Mouse (Mus musculus) midbrain, embryonic 12.5 days (tissue): ENCODE measurements around the gene Lgmn. TPM values are rescaled to one million over a fixed set of nuclear protein-coding genes. Genes with fewer than 3 reads are reported as not detected.
A peak's percentile ranks its signal among the peaks of the same experiment; 100 is the strongest.

Source experiments
- ATAC-seq: fragments of 200-750 bp; cut with Nextera tagmentation; 2 replicates; pipeline ENCODE4 v1.8.0; 2017; ENCODE audit warnings: low read depth, moderate TSS enrichment, moderate library complexity; ENCODE audit not compliant: low FRiP score
- H3K27ac ChIP-seq: fragments of 300-500 bp; sonication (generic); replicated peaks from 2 replicates; pipeline ENCODE4 v1.5.1; 2016; ENCODE audit warnings: mild to moderate bottlenecking
- H3K27me3 ChIP-seq: fragments of 300-500 bp; sonication (generic); 2 replicates; pipeline ENCODE4 v1.6.1; 2016; ENCODE audit warnings: mild to moderate bottlenecking
- H3K36me3 ChIP-seq: fragments of 300-500 bp; sonication (generic); 2 replicates; pipeline ENCODE4 v1.6.1; 2016
- H3K4me1 ChIP-seq: fragments of 300-500 bp; sonication (generic); 2 replicates; pipeline ENCODE4 v1.6.1; 2016
- H3K4me2 ChIP-seq: fragments of 300-500 bp; sonication (generic); replicated peaks from 2 replicates; pipeline ENCODE4 v1.6.1; 2016; ENCODE audit warnings: mild to moderate bottlenecking, moderate library complexity
- H3K4me3 ChIP-seq: fragments of 300-500 bp; sonication (generic); 2 replicates; pipeline ENCODE4 v1.5.1; 2016; ENCODE audit warnings: mild to moderate bottlenecking
- H3K9ac ChIP-seq: fragments of 300-500 bp; sonication (generic); replicated peaks from 2 replicates; pipeline ENCODE4 v1.6.1; 2016; ENCODE audit warnings: mild to moderate bottlenecking, moderate library complexity
- H3K9me3 ChIP-seq: fragments of 300-500 bp; sonication (generic); 2 replicates; pipeline ENCODE4 v1.6.1; 2016; ENCODE audit warnings: mild to moderate bottlenecking
- WGBS: fragments of 180-500 bp; shearing (Covaris S2); methylation state at CpG from one replicate; pipeline ENCODE4 v1.1.7; 2016; 5-methylcytosine and 5-hydroxymethylcytosine counted together
- polyA plus RNA-seq: library from polyadenylated mRNA; unstranded; fragments of >200 nt; fragmentation: Nextera tagmentation; extraction: Ambion mirVana; gene quantifications from 2 replicates; pipeline ENCODE4 v1.2.1, GENCODE M21; 2016

The Lgmn gene
- 55.6 and 61.7 TPM in 2 replicates for polyA plus RNA-seq

DNA sequence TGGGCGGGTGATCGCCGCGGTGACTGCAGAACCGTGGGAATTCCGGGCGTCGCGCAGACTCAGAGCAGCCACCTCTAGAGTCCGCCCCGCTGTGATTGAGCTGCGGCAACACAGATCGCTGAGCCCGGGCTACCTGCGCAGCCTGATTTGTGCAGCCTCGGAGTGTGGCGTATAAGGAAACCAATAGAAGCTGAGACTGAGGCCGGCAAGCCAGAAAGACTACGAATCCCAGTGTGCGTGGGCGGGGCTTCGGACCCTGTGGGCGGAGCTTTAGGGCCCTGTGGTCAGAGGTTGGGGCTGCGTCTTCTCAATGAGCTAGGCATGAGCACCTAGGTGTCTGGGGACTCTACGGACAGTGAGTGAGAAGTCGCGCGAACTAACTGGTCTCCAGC is at the start of gene Lgmn:
Lgmn (minus strand) TSS at position 182 of the 392 bp plus-strand sequence.
- Histone ChIP-seq H3K27ac (no peak within 1 kb of the TSS), H3K9ac (peak within 1 kb of the TSS; percentile 65), H3K4me1 (peaks cover 9% of the 10 kb centered on the region; the same call in 1 of the 2 replicates), H3K27me3 (no peaks in the 10 kb centered on the region), H3K4me2 (peak within 1 kb of the TSS; percentile 67), H3K4me3 (peak within 1 kb of the TSS; percentile 56), H3K9me3 (no peaks in the 10 kb centered on the region), H3K36me3 (no peaks in the 10 kb centered on the region)
- 0% methylated on average over 28 of the region's 28 CpGs for WGBS
- peak; percentile 100 for ATAC-seq

DNA sequence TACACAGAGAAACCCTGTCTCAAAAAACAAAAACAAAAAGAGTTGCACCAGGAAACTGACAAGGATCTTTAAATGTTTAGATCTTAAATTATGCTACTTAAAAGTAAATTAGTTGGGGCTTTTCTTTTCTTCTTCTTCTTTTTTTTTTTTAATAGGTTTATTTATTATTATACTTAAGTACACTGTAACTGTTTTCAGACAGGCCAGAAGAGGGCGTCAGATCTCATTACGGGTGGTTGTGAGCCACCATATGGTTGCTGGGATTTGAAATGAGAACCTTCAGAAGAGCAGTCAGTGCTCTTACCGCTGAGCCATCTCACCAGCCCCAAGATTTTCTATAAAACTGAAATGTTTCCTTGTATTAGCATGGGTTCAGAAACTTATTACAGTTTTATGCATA is 45.3 kb upstream of the Lgmn start:
- H3K27me3 ChIP-seq: no peaks in the 10 kb centered on the region
- peaks cover 75% of the 10 kb centered on the region for H3K36me3 ChIP-seq
- H3K27ac ChIP-seq: no peak overlapping the region
- no peak overlapping the region for H3K9ac ChIP-seq
- no peak overlapping the region for H3K4me3 ChIP-seq
- no peak for ATAC-seq
- no peaks in the 10 kb centered on the region for H3K9me3 ChIP-seq
- no peak overlapping the region for H3K4me2 ChIP-seq
- WGBS: 65% methylated on average over 3 of the region's 3 CpGs
- no peaks in the 10 kb centered on the region for H3K4me1 ChIP-seq

DNA sequence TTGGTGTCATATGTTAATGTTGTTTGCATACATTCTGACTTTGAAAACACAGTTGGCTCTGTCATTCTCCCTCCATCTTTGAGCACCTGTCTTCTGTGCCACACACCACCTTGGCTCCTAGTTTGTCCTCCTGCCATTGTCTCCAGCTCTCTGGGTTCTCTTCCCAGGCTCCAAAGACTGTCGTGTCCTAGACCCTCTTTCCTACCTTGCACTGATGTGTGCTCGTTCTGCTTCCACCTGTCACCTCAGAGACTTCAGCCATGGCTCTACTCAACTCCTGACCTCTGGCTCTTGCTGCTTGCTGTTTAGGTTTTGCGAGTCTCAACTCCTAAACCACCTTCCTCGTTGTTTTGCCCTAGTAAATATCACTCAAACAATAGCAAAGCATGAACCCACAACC is 40.9 kb upstream of the Lgmn start:
- H3K27ac ChIP-seq: no peak overlapping the region
- peaks cover 73% of the 10 kb centered on the region for H3K36me3 ChIP-seq
- H3K4me2 ChIP-seq: no peak overlapping the region
- ATAC-seq: no peak
- H3K9me3 ChIP-seq: no peaks in the 10 kb centered on the region
- no peaks in the 10 kb centered on the region for H3K4me1 ChIP-seq
- 87% methylated on average over 4 of the region's 4 CpGs for WGBS
- H3K27me3 ChIP-seq: no peaks in the 10 kb centered on the region
- H3K4me3 ChIP-seq: no peak overlapping the region
- no peak overlapping the region for H3K9ac ChIP-seq

DNA sequence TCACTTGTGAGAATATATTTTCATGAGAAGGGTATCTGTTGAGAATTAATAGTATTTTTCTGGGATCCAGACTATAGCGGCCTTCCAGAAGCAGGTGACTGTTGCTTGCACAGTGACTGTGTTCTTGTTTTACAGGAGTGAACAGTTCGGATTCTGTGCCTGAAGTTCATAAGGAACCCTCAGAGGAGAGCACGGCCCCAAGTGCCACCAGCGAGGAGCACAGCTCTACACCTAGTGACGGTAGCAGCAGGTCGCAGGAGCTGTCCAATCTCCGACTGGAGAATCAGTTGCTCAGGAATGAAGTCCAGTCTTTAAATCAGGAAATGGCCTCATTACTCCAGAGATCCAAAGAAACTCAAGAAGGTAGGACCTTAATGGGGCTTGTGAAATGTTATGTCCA is 34.8 kb upstream of the Lgmn start:
- H3K9me3 ChIP-seq: no peaks in the 10 kb centered on the region
- H3K4me2 ChIP-seq: no peak overlapping the region
- no peak for ATAC-seq
- no peak overlapping the region for H3K9ac ChIP-seq
- peaks cover 6% of the 10 kb centered on the region; the same call in 1 of the 2 replicates for H3K4me1 ChIP-seq
- H3K27ac ChIP-seq: no peak overlapping the region
- WGBS: 94% methylated on average over 7 of the region's 7 CpGs
- H3K27me3 ChIP-seq: no peaks in the 10 kb centered on the region
- peaks cover 46% of the 10 kb centered on the region for H3K36me3 ChIP-seq
- H3K4me3 ChIP-seq: no peak overlapping the region

DNA sequence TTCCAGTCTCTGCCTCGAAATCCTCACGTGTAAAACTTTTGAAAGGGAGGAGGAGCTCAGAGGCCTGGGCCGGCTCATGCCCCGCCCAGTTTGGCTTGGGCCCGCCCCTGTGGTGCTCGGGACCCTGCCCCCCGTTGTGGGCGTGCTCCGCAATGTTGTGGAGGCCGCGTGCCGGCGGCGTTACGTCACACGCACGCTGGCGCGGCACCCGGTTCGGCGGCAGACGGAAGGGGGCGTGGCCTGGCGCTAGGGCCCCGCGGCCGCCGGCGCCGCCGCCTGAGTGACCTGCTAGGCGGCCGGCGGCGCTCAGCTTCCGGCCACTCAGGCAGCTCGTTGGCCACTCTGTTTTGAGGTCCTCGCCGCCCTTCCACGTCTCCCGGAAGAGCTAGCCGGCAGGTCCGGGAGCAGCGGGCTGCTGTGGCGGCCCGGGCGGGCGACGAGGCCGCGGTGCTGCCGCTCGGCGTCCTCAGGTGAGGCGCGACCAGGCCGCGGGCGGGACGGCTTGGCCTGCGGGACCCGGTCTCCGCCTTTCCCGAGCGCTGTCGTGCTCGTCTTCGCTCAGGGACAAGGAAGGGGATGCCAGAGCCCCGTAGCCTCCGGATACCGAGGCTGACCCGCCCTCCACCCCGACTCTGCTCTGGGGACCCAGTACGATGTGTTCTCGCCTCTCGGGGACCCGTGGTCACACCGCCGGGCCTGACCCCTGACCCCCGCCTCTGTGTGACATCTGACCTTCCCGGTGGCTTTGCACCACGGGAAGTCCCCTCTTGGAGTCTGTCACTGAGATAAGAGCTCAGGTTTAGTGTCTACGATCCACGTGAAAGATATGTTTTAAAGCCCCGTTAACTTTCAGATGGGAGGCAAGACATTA is 29.5 kb upstream of the Lgmn start, which contains the start of gene Golga5:
Golga5 (plus strand) TSS at position 242 of the 871 bp plus-strand sequence.
- peak within 1 kb of the TSS; percentile 90 for H3K4me3 ChIP-seq
- H3K4me2 ChIP-seq: peak within 1 kb of the TSS; percentile 88
- H3K9ac ChIP-seq: peak within 1 kb of the TSS; percentile 80
- no peaks in the 10 kb centered on the region for H3K27me3 ChIP-seq
- ATAC-seq: peak; percentile 99
- 0% methylated on average over 76 of the region's 86 CpGs for WGBS
- no peaks in the 10 kb centered on the region for H3K9me3 ChIP-seq
- H3K36me3 ChIP-seq: peaks cover 12% of the 10 kb centered on the region
- peaks cover 6% of the 10 kb centered on the region; the same call in 1 of the 2 replicates for H3K4me1 ChIP-seq
- peak within 1 kb of the TSS; percentile 61 for H3K27ac ChIP-seq

DNA sequence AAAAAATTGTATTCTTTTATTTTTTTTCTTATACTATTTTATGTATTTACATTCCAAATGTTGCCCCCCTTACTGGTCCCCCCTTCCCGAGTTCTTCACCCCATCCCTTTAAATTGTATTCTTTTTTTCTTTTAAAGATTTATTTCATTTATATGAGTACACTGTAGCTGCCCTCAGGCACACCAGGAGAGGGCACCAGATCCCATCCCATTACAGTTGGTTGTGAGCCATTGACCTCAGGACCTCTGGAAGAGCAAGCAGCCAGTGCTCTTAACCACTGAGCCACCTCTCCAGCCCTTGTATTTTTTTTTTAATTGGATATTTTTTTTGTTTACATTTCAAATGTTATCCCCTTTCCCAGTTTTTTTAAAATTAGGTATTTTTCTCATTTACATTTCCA is 28.5 kb upstream of the Lgmn start:
- H3K9me3 ChIP-seq: no peaks in the 10 kb centered on the region
- 96% methylated on average over 1 of the region's 1 CpGs for WGBS
- no peak overlapping the region for H3K4me3 ChIP-seq
- H3K4me1 ChIP-seq: peaks cover 6% of the 10 kb centered on the region; the same call in 1 of the 2 replicates
- H3K4me2 ChIP-seq: no peak overlapping the region
- no peak for ATAC-seq
- peaks cover 6% of the 10 kb centered on the region; the same call in 1 of the 2 replicates for H3K36me3 ChIP-seq
- no peaks in the 10 kb centered on the region for H3K27me3 ChIP-seq
- H3K9ac ChIP-seq: no peak overlapping the region
- H3K27ac ChIP-seq: no peak overlapping the region

DNA sequence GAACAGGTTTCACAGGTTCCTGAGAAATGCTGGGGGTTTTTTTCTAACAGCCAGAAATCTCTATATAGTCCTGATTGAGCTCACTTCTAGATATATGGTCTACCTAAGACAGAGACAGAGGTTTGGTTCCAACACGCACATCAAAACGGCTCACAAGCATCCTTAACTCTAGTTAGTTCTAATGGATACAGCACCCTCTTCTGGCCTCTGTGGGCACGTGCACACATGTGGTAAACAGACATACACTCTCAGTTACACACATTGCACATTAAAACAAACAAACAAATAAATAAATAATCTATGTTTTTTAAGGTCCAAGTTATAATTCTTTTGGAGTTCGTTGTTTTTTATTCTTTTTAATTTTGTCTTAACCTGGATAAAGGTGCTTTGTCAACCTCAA is 25.0 kb upstream of the Lgmn start:
- peaks cover 1% of the 10 kb centered on the region; the same call in 1 of the 2 replicates for H3K4me1 ChIP-seq
- WGBS: 61% methylated on average over 4 of the region's 4 CpGs
- H3K9ac ChIP-seq: no peak overlapping the region
- H3K27ac ChIP-seq: no peak overlapping the region
- no peak overlapping the region for H3K4me2 ChIP-seq
- no peaks in the 10 kb centered on the region for H3K27me3 ChIP-seq
- no peak overlapping the region for H3K4me3 ChIP-seq
- H3K9me3 ChIP-seq: no peaks in the 10 kb centered on the region
- no peaks in the 10 kb centered on the region for H3K36me3 ChIP-seq
- no peak for ATAC-seq

GRCm38 (mm10) chr12:102461177-102461576 is 21.6 kb upstream of the Lgmn start:
- Histone ChIP-seq H3K36me3 (no peaks in the 10 kb centered on the region), H3K4me1 (no peaks in the 10 kb centered on the region), H3K9ac (no peak overlapping the region), H3K9me3 (no peaks in the 10 kb centered on the region), H3K4me2 (no peak overlapping the region), H3K4me3 (no peak overlapping the region), H3K27me3 (no peaks in the 10 kb centered on the region), H3K27ac (no peak overlapping the region)
- ATAC-seq: no peak
- WGBS: 69% methylated on average over 5 of the region's 5 CpGs

GRCm38 (mm10) chr12:102460014-102460413 is 20.4 kb upstream of the Lgmn start:
- Histone ChIP-seq H3K36me3 (no peaks in the 10 kb centered on the region), H3K9ac (no peak overlapping the region), H3K4me3 (no peak overlapping the region), H3K4me1 (no peaks in the 10 kb centered on the region), H3K9me3 (no peaks in the 10 kb centered on the region), H3K27ac (no peak overlapping the region), H3K4me2 (no peak overlapping the region), H3K27me3 (no peaks in the 10 kb centered on the region)
- no peak for ATAC-seq
- WGBS: 73% methylated on average over 5 of the region's 5 CpGs

DNA sequence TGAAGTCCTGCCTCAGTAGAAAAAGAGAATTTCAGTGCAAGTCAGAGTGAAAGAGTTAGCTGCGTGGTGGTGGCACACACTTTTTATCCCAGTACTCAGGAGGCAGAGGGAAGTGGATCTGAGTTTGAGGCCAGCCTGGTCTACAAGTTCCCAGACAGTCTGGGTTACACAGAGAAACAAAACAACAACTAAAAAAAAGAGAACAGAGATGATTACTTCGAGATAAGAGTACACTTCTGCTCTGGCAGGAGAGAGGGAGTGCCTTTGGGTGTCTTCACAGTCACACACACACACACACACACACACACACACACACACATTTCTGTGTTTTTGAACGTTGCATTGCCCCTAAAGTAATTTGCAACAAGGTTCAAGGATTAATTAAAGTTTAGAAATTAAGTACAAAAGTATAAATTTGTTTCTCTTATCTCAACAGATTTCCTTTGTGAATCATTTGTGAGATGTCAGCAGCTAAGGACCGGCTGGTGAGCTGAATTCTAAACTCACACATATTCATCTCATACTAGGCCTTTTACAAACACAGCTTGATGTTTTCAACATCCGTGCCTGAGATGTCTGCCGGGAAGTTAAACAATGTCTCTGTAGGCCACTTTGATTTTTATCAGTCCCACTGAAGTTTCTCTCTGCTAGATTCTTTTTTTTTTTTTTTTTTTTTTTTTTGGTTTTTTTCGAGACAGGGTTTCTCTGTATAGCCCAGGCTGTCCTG is 17.0 kb upstream of the Lgmn start:
- Histone ChIP-seq H3K9ac (no peak overlapping the region), H3K36me3 (no peaks in the 10 kb centered on the region), H3K4me1 (no peaks in the 10 kb centered on the region), H3K9me3 (no peaks in the 10 kb centered on the region), H3K4me2 (no peak overlapping the region), H3K27ac (no peak overlapping the region), H3K27me3 (no peaks in the 10 kb centered on the region), H3K4me3 (no peak overlapping the region)
- WGBS: 82% methylated on average over 6 of the region's 7 CpGs
- no peak for ATAC-seq

GRCm38 (mm10) chr12:102453581-102453980 is 14.0 kb upstream of the Lgmn start:
- no peak overlapping the region for H3K27ac ChIP-seq
- WGBS: 71% methylated on average over 6 of the region's 6 CpGs
- H3K9ac ChIP-seq: no peak overlapping the region
- no peaks in the 10 kb centered on the region for H3K4me1 ChIP-seq
- no peaks in the 10 kb centered on the region for H3K27me3 ChIP-seq
- no peak overlapping the region for H3K4me3 ChIP-seq
- ATAC-seq: no peak
- no peaks in the 10 kb centered on the region for H3K9me3 ChIP-seq
- H3K36me3 ChIP-seq: no peaks in the 10 kb centered on the region
- H3K4me2 ChIP-seq: no peak overlapping the region
